Mouse (Mus musculus) embryo, embryonic 9.5 days (tissue): ENCODE results near the gene Cage1.

Source experiments
- DNase-seq: peaks from one replicate; pipeline ENCODE4 v3.0.0-alpha.2; 2017; ENCODE audit errors: extremely low spot score

Cage1 gene

DNA sequence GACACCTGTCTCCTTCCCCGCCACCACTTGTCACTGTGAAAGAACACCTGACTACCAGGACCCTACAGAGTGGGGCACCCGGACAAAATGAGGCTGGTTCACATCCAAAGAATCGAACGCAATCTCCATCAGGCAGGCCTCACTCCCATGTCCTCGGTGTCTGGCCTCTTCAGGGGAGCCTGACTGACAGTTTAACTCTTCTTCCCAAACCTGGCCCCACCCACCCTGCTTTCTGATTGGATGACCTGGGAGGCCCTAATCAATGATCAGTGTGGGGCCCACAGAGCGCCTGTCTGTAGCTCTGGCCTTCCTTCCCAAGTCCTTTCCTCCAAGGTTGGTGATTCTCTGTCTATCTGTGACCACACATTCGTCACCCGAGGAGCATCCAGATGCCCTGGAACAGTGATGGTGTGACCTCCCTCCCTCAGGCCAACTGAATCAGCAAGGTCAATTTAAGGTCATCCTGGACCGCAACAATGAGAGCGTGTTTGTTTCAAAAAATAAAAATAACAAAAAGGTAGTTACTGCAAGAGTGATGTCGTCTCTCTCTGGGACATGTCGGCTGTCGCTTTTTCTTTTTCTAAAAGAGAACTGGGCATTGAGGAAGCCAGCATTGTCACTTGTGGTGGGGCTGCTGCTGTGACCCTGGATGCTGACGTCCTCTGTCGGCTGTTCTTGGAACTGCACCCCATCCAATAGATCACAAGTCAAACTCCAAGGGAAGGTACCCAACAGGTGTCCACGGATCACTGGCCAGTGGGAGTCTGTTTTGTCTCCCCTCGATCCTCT is 71.5 kb downstream of the Cage1 start:
- DNase-seq: peak; percentile 67

DNA sequence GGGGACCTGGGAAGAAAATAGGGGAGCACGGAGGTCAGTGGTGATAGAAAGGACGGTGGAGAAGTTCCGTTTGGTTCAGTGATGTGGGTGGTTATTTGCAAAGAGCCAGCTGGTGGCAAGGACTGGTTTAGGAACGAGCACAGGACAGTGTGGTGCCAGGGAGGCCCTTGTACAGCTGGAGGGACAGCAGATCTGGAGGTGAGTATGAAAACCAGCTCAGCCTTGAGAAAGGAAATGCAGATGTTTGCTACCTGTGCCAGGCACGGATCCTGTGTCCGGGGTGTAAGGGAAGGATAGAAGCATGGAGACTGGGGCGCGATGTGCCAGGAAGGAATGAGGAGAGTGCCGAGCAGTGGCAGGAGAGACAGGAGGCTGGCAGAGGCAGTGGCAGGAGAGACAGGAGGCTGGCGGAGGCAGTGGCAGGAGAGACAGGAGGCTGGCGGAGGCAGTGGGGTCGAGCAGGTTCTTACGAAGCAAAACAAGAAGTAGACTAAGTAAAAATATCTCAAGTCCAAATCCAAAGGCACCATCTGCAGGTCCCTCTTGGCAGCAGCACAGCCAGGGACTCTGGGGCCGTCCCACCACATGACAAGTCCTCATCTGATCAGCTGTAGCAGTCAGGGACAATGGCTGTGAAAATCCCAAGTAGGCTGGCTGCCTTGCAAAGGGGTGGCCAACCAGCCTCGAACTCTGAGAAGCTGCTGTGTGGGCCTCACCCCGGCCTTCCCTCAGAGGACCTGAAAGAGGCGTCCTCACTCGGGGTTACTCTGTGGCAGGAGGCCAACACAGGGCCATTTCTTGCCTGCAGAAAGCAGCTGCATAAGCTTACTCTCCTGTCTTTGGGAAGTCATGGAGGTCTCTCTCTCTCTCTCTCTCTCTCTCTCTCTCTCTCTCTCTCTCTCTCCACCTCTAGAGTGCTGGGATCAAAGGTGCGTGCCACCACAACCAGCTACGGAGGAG is 72.5 kb downstream of the Cage1 start:
- DNase-seq: no peak

GRCm38 (mm10) chr13:37963354-37964007 is 73.4 kb downstream of the Cage1 start:
- peak; percentile 83 for DNase-seq

DNA sequence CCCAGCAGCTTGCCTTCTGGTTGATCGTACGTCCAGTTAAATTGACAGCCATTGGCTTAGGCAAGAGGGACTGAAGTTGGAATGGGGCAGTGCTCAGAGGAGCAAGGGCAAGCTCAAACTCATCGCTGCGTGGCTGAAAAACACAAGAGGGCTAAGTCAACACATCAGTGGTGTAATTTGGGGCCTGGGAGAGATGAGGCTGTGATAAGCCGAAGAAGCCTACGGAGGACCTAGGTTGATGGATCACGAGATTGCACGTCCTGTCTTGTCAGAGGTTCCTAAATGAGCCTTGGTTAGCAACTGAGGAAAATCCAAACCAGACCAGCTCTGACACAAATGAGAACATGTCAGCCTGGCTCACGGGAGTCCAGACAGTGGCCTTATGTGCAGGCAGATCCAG is 74.3 kb downstream of the Cage1 start:
- no peak for DNase-seq

DNA sequence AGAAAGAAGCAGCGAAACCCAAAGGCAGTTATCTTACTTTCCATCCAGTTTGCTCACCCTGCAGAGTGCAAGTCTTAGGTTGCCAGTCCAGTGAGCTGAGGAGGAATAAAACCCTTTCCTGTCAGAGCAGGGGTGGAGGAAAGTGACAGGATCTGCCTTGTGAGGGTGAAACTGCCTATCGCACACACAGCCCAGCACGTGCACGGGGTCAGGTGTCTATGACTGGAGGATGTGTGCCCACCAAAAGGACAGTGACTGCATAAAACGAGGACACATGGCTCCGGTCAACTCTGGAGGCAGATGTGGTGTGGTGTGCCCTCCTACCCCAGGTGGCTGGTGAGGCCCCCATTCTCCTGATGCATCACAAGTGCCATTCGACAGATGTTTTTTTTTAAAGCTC is 76.9 kb downstream of the Cage1 start:
- no peak for DNase-seq

GRCm38 (mm10) chr13:37959239-37959907 is 77.5 kb downstream of the Cage1 start:
- no peak for DNase-seq

GRCm38 (mm10) chr13:37958498-37959238 is 78.2 kb downstream of the Cage1 start:
- no peak for DNase-seq
